Mouse (Mus musculus): Measurements from ENCODE around the gene Robo1. TPM values are rescaled to one million over a fixed set of nuclear protein-coding genes. Genes with fewer than 3 reads are reported as not detected.

Gene Robo1
- polyA plus RNA-seq, 1 experiment from 2014 or later = 69.5 TPM

DNA sequence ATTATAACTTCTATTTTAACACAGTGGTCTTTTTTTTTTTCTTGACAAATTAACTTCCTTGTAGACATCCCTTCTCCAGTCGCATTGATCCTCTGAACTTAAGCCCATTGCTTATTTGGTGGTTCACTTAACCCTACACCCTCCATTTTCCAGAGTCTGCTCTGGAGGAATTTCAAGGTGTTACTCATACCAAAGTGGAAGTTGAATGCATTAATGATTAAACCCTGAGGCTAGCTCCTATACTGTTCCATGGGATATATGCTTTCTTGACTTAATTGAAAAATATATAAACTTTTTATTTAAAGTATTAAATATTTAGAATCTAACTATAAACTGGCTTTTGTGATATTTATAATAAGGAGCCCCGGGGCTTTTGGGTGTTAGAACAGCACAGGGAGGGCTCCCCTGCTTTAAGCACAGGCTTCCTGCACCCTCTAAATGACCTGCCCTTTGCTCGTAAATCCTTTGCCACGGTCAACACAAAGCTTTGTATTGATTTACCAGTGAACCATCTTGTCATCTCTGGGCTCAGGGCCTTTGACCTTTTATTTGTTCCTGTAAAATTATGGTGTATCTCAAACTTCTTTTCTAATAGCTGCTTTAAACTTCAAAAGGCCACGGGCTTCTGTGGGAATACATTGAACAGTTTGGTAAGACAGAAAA, 522.4 kb downstream of the Robo1 start:
- ATAC-seq (ENCODE audit: low FRiP score, low read depth) = no peak
- 9% methylated on average over 5 of the region's 5 CpGs for WGBS
- H3K4me2 ChIP-seq (replicated peaks) = no peak overlapping the region
- H3K4me1 ChIP-seq = peaks cover 9% of the 10 kb centered on the region
- H3K9ac ChIP-seq = no peak overlapping the region
- no peaks in the 10 kb centered on the region for H3K9me3 ChIP-seq
- no peaks in the 10 kb centered on the region for H3K27me3 ChIP-seq (replicated peaks)
- no peaks in the 10 kb centered on the region for H3K36me3 ChIP-seq
- no peak overlapping the region for H3K4me3 ChIP-seq
- no peak overlapping the region for H3K27ac ChIP-seq

DNA sequence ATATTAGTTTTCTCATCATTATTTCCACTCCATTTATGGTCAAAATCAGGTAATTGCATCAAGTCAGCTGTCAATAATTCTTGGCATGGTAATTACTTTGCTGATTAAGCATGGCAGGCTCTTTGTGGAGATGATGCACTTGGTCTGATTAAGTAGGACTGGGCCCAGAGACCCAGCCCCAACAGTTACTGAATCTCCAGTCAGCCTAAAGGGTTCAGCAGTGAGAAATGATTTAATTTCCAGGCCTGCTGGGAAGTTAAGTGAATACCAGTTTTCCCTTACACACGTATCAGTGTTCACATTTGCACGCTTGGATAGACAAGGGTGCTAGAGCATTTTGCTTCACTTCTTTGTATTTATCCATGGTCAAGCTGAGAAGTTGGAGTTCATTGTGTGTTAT, 526.2 kb downstream of the Robo1 start:
- ATAC-seq (ENCODE audit: low FRiP score, low read depth) = no peak
- H3K27me3 ChIP-seq (replicated peaks) = no peaks in the 10 kb centered on the region
- WGBS = 48% methylated on average over 2 of the region's 2 CpGs

DNA sequence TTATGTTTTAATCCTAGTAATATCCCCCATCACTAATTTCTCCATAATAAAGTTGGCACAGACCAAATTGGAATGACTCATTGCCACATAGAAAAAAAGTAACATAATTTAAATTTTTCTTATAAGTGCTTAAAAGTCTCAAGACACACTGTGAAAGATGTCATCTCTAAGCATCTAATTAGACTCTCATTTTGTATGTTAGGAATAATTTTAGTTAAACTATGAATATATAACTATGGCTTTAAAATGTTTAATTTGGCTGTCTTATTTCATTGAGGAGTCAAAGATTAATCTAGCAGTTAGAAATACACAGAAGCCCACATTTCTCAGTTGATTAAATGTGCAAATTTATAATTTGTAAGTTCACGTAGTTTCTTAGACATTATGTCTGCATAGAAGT, 530.9 kb downstream of the Robo1 start:
- 84% methylated on average over 1 of the region's 1 CpGs for WGBS
- Histone ChIP-seq H3K27me3 (replicated peaks) (no peaks in the 10 kb centered on the region), H3K4me1 (no peaks in the 10 kb centered on the region; the same call in 1 of the 2 replicates), H3K4me3 (no peak overlapping the region), H3K27ac (no peak overlapping the region), H3K9me3 (no peaks in the 10 kb centered on the region), H3K4me2 (replicated peaks) (no peak overlapping the region), H3K36me3 (no peaks in the 10 kb centered on the region), H3K9ac (no peak overlapping the region)
- ATAC-seq (ENCODE audit: low FRiP score, low read depth) = no peak

More for the DNA sequence above, 526.2 kb downstream of the Robo1 start:
- Histone ChIP-seq H3K4me1 (peaks cover 4% of the 10 kb centered on the region), H3K9ac (no peak overlapping the region), H3K9me3 (no peaks in the 10 kb centered on the region), H3K36me3 (no peaks in the 10 kb centered on the region), H3K4me2 (replicated peaks) (no peak overlapping the region), H3K27ac (no peak overlapping the region), H3K4me3 (no peak overlapping the region)

DNA sequence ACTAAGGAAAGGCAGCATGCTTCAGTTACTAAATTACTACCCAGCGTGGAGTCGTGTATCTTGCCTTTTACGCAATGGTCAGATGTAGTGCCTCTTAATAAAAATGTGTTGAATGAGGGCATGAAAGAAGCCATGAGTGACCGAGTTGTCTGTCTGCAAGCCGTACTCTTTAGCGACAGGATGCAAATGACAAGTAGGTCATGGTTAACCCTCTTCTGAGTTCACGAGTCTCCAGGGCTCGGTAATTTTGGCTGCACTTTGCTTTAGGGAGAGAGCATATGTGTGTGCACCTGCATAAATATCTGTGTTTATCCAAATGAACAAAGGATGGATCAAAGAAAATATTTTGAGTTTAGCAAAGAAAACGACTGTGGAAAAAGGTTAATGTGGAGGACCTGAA, 533.0 kb downstream of the Robo1 start:
- H3K27me3 ChIP-seq (replicated peaks) = no peaks in the 10 kb centered on the region
- H3K4me2 ChIP-seq (replicated peaks) = no peak overlapping the region
- H3K9me3 ChIP-seq = no peaks in the 10 kb centered on the region
- 63% methylated on average over 9 of the region's 9 CpGs for WGBS
- H3K27ac ChIP-seq = no peak overlapping the region
- H3K4me3 ChIP-seq = no peak overlapping the region
- H3K9ac ChIP-seq = no peak overlapping the region
- H3K36me3 ChIP-seq = no peaks in the 10 kb centered on the region
- H3K4me1 ChIP-seq = no peaks in the 10 kb centered on the region; the same call in 1 of the 2 replicates
- ATAC-seq (ENCODE audit: low FRiP score, low read depth) = no peak

DNA sequence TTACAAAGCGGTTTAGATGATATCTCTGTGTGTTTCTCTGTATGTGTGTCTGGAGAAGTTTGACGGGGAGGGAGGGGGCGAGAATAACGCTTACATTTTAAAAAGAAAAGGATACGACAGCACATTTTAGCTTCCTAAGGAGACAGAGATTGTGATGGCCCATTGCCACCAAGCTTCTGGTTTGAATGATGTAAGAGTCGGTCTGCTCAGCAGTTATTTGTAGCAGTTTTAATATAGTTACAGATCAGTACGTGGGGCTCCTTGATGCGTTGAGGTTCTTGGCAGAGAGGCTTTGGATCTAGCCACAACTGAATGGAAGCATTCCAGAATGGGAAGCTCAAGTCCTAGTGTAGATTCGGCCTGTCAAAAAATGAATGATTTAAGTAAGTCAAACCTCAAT, 546.0 kb downstream of the Robo1 start:
- Histone ChIP-seq H3K36me3 (no peaks in the 10 kb centered on the region), H3K27ac (no peak overlapping the region), H3K27me3 (replicated peaks) (no peaks in the 10 kb centered on the region), H3K4me2 (replicated peaks) (no peak overlapping the region), H3K4me1 (no peaks in the 10 kb centered on the region), H3K4me3 (no peak overlapping the region), H3K9me3 (no peaks in the 10 kb centered on the region), H3K9ac (no peak overlapping the region)
- ATAC-seq (ENCODE audit: low FRiP score, low read depth) = no peak
- 93% methylated on average over 9 of the region's 9 CpGs for WGBS

DNA sequence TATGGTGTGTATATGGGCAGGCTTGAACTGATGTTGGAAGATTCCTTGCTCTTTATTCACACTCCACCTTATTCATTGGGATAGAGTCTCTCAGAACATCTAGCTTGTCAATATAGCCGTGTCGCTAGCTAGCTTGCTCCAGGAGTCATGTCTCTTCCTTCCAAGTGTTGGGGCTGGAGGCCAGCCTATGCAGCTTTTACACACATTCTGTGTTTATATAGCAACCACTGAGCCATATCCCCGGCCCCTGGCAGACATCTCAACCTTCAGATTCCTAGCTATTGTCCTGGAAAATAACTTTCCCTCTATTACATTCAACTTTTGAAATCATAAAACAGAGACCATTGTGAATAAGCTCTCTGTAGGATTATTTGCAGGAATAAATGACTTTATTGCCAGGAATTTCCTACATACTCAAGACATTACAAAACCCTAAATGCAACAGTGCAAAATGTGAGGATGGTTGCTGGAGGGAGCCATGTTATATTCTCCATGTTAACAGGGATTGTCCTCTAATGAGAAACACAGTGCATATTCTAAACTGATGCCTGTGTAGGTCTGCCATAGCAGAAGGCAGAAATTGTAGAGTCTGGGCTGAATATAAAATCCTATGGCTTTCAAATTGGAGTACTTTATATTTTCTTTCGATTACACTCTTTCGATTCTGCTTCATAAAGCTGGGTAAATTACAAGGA, 546.9 kb downstream of the Robo1 start:
- H3K4me3 ChIP-seq = no peak overlapping the region
- H3K9me3 ChIP-seq = no peaks in the 10 kb centered on the region
- no peaks in the 10 kb centered on the region for H3K36me3 ChIP-seq
- H3K4me2 ChIP-seq (replicated peaks) = no peak overlapping the region
- no peaks in the 10 kb centered on the region for H3K4me1 ChIP-seq
- ATAC-seq (ENCODE audit: low FRiP score, low read depth) = no peak
- H3K9ac ChIP-seq = no peak overlapping the region
- H3K27me3 ChIP-seq (replicated peaks) = no peaks in the 10 kb centered on the region
- no peak overlapping the region for H3K27ac ChIP-seq
- 88% methylated on average over 5 of the region's 5 CpGs for WGBS

DNA sequence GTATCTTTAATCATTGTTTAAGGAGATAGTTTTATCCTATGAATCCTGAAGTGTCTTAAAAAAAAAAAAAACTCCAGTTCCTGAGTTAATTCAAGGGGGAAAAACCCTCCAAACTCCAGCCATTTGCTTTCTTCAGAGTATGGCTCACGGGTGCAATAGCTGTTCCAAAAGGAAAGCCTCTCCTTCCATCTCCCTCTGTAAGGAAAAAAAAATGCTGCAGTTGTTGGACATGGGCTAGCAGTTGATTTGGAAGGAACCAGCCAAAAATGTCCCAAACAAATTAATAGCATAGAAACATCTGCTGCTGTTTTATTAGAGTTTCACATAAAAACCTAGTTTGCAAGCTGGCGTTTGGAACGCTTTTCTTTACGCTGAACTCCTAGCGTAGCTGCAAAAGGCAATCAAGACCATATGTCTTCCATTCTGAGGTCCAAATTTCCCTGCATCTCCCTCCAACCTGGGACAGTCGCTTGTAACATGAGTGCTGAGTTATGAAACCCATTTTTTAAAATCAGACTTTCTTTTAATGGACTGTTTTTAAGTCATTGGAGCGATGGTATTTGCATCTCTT, 553.7 kb downstream of the Robo1 start:
- no peak for ATAC-seq (ENCODE audit: low FRiP score, low read depth)
- WGBS = 75% methylated on average over 7 of the region's 7 CpGs
- no peak overlapping the region for H3K9ac ChIP-seq

DNA sequence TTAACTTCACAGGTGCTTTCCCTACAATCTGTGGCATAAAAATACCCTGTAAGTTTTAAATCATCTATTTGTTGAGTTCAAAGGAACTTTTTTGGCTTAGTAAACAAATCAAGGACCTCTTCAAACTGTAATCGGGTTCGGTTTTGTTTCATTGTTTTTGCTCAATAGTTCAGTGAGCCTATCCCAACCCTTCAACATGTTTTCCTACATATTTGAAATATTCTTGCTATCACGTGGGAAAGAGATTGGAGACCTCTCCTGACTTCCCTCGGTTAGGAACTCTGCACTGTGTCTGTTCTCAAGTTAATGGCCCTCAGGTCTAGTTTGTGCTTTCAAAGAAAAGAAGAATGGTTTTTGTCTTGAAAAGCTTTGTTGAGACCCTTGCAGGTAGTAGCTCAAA, 557.9 kb downstream of the Robo1 start:
- H3K4me2 ChIP-seq (replicated peaks) = no peak overlapping the region
- no peak overlapping the region for H3K4me3 ChIP-seq
- H3K27me3 ChIP-seq (replicated peaks) = no peaks in the 10 kb centered on the region
- H3K27ac ChIP-seq = no peak overlapping the region
- 88% methylated on average over 4 of the region's 4 CpGs for WGBS
- H3K9ac ChIP-seq = no peak overlapping the region
- H3K4me1 ChIP-seq = 0 out of 2 replicates have a peak, but pooled peaks cover 3% of the 10 kb centered on the region
- H3K36me3 ChIP-seq = no peaks in the 10 kb centered on the region
- no peak for ATAC-seq (ENCODE audit: low FRiP score, low read depth)
- no peaks in the 10 kb centered on the region for H3K9me3 ChIP-seq

More for the DNA sequence above, 553.7 kb downstream of the Robo1 start:
- Histone ChIP-seq H3K4me3 (no peak overlapping the region), H3K9me3 (no peaks in the 10 kb centered on the region), H3K4me2 (replicated peaks) (no peak overlapping the region), H3K27ac (no peak overlapping the region), H3K27me3 (replicated peaks) (no peaks in the 10 kb centered on the region), H3K4me1 (0 out of 2 replicates have a peak, but pooled peaks cover 3% of the 10 kb centered on the region), H3K36me3 (no peaks in the 10 kb centered on the region)

DNA sequence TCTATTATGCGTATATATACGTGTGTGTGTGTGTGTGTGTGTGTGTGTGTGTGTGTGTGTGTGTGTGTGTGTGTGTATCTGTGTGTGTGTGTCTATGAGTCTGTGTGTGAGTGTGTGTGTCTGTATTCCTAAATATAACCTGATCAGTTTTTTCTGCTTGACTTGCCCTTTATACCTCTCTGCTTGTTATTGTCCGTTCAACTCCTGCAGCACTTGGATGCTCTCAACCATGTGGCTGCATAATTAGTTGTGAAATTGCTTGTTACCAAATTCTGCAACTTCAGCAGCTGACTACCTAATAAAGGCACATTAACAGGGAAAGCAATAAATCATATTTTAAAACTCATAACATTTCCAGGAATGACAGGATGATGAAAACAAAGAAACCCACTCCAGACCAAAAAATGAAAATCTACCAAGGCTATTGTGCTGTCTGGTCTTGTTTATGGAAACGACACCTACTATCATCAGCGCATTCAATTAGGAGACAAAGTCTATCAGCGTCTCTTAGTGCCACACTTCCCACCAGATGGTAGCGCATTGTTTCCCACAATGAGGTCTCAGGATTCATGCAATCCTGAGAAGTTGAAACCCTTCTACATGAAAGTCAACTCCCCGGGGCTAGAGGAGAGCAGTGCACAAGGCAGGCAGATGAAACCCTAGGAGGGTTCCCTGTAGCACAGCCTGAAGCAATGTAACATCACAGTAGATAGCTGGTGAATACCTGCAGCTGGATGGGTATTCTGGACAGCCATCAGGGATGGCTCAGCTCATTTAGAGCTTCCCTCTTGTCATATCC, 567.0 kb downstream of the Robo1 start:
- Histone ChIP-seq H3K4me3 (no peak overlapping the region), H3K36me3 (no peaks in the 10 kb centered on the region), H3K27ac (no peak overlapping the region), H3K9me3 (no peaks in the 10 kb centered on the region), H3K4me1 (no peaks in the 10 kb centered on the region), H3K9ac (no peak overlapping the region), H3K27me3 (replicated peaks) (no peaks in the 10 kb centered on the region), H3K4me2 (replicated peaks) (no peak overlapping the region)
- peak; percentile 76 for ATAC-seq (ENCODE audit: low FRiP score, low read depth)
- WGBS = 72% methylated on average over 8 of the region's 8 CpGs

DNA sequence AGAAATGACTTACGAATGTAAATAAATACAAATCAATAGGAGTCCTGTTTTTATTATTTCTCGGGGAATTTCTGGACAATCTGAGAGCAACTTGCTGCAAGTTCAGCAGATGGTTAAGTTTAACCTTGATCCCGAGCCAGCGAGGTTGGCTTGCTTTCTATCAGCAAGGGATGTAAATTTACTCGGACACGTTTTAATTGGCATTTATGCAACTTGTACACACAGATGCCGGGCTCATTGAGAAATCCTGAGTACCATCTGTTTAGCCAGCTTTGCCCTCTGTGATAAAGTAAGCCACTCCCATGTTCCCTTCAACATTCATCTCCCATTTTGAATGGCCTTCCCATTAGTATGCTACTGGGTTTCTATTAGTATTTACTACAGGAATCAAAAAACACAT, 580.0 kb downstream of the Robo1 start:
- Histone ChIP-seq H3K4me2 (replicated peaks) (no peak overlapping the region), H3K36me3 (no peaks in the 10 kb centered on the region), H3K9ac (no peak overlapping the region), H3K27me3 (replicated peaks) (no peaks in the 10 kb centered on the region), H3K4me3 (no peak overlapping the region), H3K27ac (no peak overlapping the region), H3K4me1 (no peaks in the 10 kb centered on the region; the same call in 1 of the 2 replicates), H3K9me3 (no peaks in the 10 kb centered on the region)
- WGBS = 27% methylated on average over 7 of the region's 7 CpGs
- peak; percentile 70 for ATAC-seq (ENCODE audit: low FRiP score, low read depth)

DNA sequence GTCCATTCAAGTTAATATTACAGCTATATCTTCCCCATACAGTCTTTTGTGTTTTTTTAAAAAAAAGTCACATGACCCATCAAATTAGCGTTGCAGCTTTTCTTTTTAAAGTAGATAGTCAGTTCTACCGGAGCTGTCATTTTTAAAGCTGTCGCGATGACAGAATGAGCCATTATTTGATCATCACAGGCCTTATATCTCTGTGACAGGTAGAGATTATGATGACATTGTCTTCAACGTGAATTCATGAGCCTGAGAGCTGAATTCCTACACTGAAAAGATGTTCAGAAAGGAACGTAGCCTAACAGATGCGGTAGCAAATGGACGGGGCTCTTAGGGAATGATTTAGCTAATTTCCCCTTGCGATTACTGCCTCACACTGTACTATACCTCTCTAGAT, 581.3 kb downstream of the Robo1 start:
- WGBS = 86% methylated on average over 9 of the region's 9 CpGs
- H3K4me3 ChIP-seq = no peak overlapping the region
- ATAC-seq (ENCODE audit: low FRiP score, low read depth) = no peak

DNA sequence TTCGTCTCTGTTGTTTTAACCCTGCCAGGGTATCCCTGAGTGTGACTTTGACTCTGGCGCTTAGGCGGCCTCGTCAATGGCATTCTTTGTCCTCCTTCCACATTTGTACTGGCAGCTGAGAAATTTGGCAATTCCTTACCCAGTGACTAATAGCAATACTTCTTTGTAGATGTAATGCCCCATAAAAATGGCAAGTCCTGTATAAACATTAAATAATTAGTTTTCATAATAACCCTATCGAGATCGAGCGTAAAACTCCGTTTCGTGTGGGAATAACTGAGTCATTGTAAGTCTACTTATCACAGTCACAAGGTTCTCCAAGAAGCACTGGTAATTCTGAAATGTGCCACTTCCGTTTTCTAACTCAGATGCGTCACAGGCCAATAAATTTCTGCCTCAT, 589.0 kb downstream of the Robo1 start:
- H3K9me3 ChIP-seq = no peaks in the 10 kb centered on the region
- H3K27me3 ChIP-seq (replicated peaks) = no peaks in the 10 kb centered on the region
- no peak overlapping the region for H3K4me3 ChIP-seq
- no peak for ATAC-seq (ENCODE audit: low FRiP score, low read depth)
- no peaks in the 10 kb centered on the region for H3K36me3 ChIP-seq
- no peak overlapping the region for H3K27ac ChIP-seq
- no peak overlapping the region for H3K4me2 ChIP-seq (replicated peaks)
- peaks cover 5% of the 10 kb centered on the region; the same call in 1 of the 2 replicates for H3K4me1 ChIP-seq
- WGBS = 74% methylated on average over 11 of the region's 11 CpGs
- H3K9ac ChIP-seq = no peak overlapping the region

More for the DNA sequence above, 581.3 kb downstream of the Robo1 start:
- Histone ChIP-seq H3K4me2 (replicated peaks) (no peak overlapping the region), H3K4me1 (no peaks in the 10 kb centered on the region; the same call in 1 of the 2 replicates), H3K9ac (no peak overlapping the region), H3K27ac (no peak overlapping the region), H3K9me3 (no peaks in the 10 kb centered on the region), H3K36me3 (no peaks in the 10 kb centered on the region), H3K27me3 (replicated peaks) (no peaks in the 10 kb centered on the region)

All from neural tube, embryonic 12.5 days (tissue).